Mouse (Mus musculus): Measurements from ENCODE around the gene Vat1.
"Not testable (repeated sequence)": the region's sequence is repeated elsewhere in the genome, so short reads cannot be mapped to it uniquely, and the experiment has no call there.

The Vat1 gene

GRCm38 (mm10) chr11:101465101-101465868, 745 bp downstream of the Vat1 start:
- peak; percentile 67 for DNase-seq (ENCODE audit: low spot score)

- no peak for DNase-seq (ENCODE audit: low spot score)
Observed at GRCm38 (mm10) chr11:101464211-101465100, 1.6 kb downstream of the Vat1 start, which contains the start of gene Rnd2. TSS of gene Rnd2 (plus strand) at chr11:101464999.

- no peak for DNase-seq (ENCODE audit: low spot score)
Observed at GRCm38 (mm10) chr11:101462583-101463440, 3.2 kb downstream of the Vat1 start.

GRCm38 (mm10) chr11:101462141-101462540, 3.9 kb downstream of the Vat1 start:
- no peak for DNase-seq (ENCODE audit: low spot score)

- no peak for DNase-seq (ENCODE audit: low spot score)
Observed at GRCm38 (mm10) chr11:101460321-101460720, 5.7 kb downstream of the Vat1 start.

- DNase-seq (ENCODE audit: low spot score) = no peak
Observed at GRCm38 (mm10) chr11:101459716-101460115, 6.3 kb downstream of the Vat1 start.

- DNase-seq (ENCODE audit: low spot score) = no peak
Observed at GRCm38 (mm10) chr11:101458217-101458616, 7.8 kb downstream of the Vat1 start.

- DNase-seq (ENCODE audit: low spot score) = no peak
Observed at GRCm38 (mm10) chr11:101457631-101458030, 8.4 kb downstream of the Vat1 start.

GRCm38 (mm10) chr11:101455627-101456026, 10.4 kb downstream of the Vat1 start:
- no peak for DNase-seq (ENCODE audit: low spot score)

GRCm38 (mm10) chr11:101454702-101455101, 11.3 kb downstream of the Vat1 start:
- DNase-seq (ENCODE audit: low spot score) = no peak

- DNase-seq (ENCODE audit: low spot score) = no peak
Observed at GRCm38 (mm10) chr11:101452093-101452774, 13.8 kb downstream of the Vat1 start.

- no peak for DNase-seq (ENCODE audit: low spot score)
Observed at GRCm38 (mm10) chr11:101451536-101451935, 14.5 kb downstream of the Vat1 start.

- peak; percentile 34 for DNase-seq (ENCODE audit: low spot score)
Observed at GRCm38 (mm10) chr11:101450394-101450793, 15.6 kb downstream of the Vat1 start.

- not testable (repeated sequence) for DNase-seq (ENCODE audit: low spot score)
Observed at GRCm38 (mm10) chr11:101449596-101449995, 16.4 kb downstream of the Vat1 start.

- no peak for DNase-seq (ENCODE audit: low spot score)
Observed at GRCm38 (mm10) chr11:101448899-101449298, 17.1 kb downstream of the Vat1 start.

- peak; percentile 82 for DNase-seq (ENCODE audit: low spot score)
Observed at GRCm38 (mm10) chr11:101448274-101448746, 17.7 kb downstream of the Vat1 start, which contains the start of gene Ifi35. TSS of gene Ifi35 (plus strand) at chr11:101448407.

GRCm38 (mm10) chr11:101447786-101448185, 18.2 kb downstream of the Vat1 start:
- DNase-seq (ENCODE audit: low spot score) = peak; percentile 28

- DNase-seq (ENCODE audit: low spot score) = not testable (repeated sequence)
Observed at GRCm38 (mm10) chr11:101446860-101447259, 19.2 kb downstream of the Vat1 start.

- no peak for DNase-seq (ENCODE audit: low spot score)
Observed at GRCm38 (mm10) chr11:101446319-101446718, 19.7 kb downstream of the Vat1 start.

GRCm38 (mm10) chr11:101442760-101443159, 23.3 kb downstream of the Vat1 start:
- DNase-seq (ENCODE audit: low spot score) = no peak

- peak; percentile 99 for DNase-seq (ENCODE audit: low spot score)
Observed at GRCm38 (mm10) chr11:101442127-101442693, 23.8 kb downstream of the Vat1 start, which contains the start of gene Rpl27. TSS of gene Rpl27 (plus strand) at chr11:101442298.
